15 mouse cellular contexts compared by ENCODE assay signal in the genomic region with DNA sequence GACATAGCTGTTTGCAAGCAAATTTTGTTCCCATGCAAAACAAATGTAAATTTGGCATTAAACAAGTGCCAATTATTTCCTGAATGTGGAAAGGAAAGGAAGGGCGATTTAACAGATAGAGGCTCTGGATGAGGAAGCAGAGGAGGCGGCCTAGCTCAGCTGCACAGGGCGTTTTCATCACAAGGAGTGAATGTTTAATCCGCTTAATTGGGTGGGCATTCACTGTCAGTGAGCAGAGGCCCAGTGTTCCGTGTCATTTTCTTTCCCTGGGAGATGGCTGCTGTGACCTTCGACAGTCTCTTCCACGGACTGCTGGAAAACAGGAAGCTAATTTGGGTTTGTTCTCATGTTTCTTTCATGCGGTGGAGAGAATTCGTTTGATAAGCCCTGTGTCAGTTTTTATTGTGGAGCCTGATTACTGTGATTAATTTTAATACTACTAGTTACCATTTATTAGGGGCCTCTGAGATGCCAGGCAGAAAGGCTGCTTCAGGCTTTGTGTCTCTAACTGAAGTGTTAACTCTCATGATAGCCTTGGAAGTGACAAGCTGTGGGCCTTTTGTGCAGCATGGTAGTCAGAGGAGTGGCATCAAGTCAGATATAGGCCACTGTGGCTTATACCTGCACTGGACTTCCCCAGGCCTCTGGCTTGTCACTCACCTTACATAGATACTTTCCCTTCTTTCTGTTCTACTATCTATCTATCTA.
A peak's percentile ranks its signal among the peaks of the same experiment; 100 is the strongest.
DNase-seq lines count a peak whose midpoint lies in the region; ATAC-seq and TF ChIP-seq lines count a peak whose summit lies in the region.
"Had no signal": no experiment of that assay in that cellular context is flagged by ENCODE, and none has a peak within 500 bp of the region (broad histone marks: within the 10 kb centered on the region; RNA-seq: fewer than 3 reads in every experiment).

No protein-coding gene starts in this region.

- H3K9ac ChIP-seq in forebrain, postnatal 0 days, result no peak overlapping the region
- no peak overlapping the region for H3K9ac ChIP-seq in kidney, embryonic 16.5 days (replicated peaks; ENCODE audit: low read length)
- H3K9ac ChIP-seq in midbrain, embryonic 16.5 days (ENCODE audit: low read depth, low read length), result no peak overlapping the region
- H3K9ac ChIP-seq: liver, embryonic 14.5 days; stomach, embryonic 15.5 days had no signal

- H3K36me3 ChIP-seq in forebrain, postnatal 0 days (ENCODE audit: insufficient read depth), result no peaks in the 10 kb centered on the region
- no peaks in the 10 kb centered on the region for H3K36me3 ChIP-seq in kidney, embryonic 16.5 days (ENCODE audit: insufficient read depth, low read length)
- H3K36me3 ChIP-seq in midbrain, embryonic 16.5 days (ENCODE audit: control insufficient read depth, insufficient read depth, low read length), result no peaks in the 10 kb centered on the region
- no peaks in the 10 kb centered on the region for H3K36me3 ChIP-seq in limb, embryonic 10.5 days
- H3K36me3 ChIP-seq: G1E; stomach, embryonic 15.5 days had no signal

- WGBS in forebrain, postnatal 0 days, result 10% methylated on average over 9 of the region's 9 CpGs
- WGBS in kidney, embryonic 16.5 days, result 13% methylated on average over 9 of the region's 9 CpGs
- 10% methylated on average over 9 of the region's 9 CpGs for WGBS in midbrain, embryonic 16.5 days
- WGBS in cerebellum, adult 2 months, result 59% methylated on average over 9 of the region's 9 CpGs
- WGBS in limb, embryonic 10.5 days, result 67% methylated on average over 9 of the region's 9 CpGs

- no peak overlapping the region for H3K4me2 ChIP-seq in forebrain, postnatal 0 days (ENCODE audit: low read depth)
- H3K4me2 ChIP-seq in kidney, embryonic 16.5 days (replicated peaks; ENCODE audit: low read depth, low read length), result no peak overlapping the region
- no peak overlapping the region for H3K4me2 ChIP-seq in midbrain, embryonic 16.5 days (ENCODE audit: low read length)
- H3K4me2 ChIP-seq: stomach, embryonic 15.5 days had no signal

- TF ChIP-seq CTCF in forebrain, postnatal 0 days (IDR thresholded peaks at IDR 0.05; ENCODE audit: low read depth), result no peak
- TF ChIP-seq CTCF in cerebellum, adult 2 months (IDR thresholded peaks at IDR 0.05; ENCODE audit: borderline replicate concordance, insufficient read depth, low read depth, low read length), result no peak

- no peaks in the 10 kb centered on the region for H3K9me3 ChIP-seq in forebrain, postnatal 0 days (ENCODE audit: low read length)
- H3K9me3 ChIP-seq in kidney, embryonic 16.5 days (ENCODE audit: low read length), result no peaks in the 10 kb centered on the region
- no peaks in the 10 kb centered on the region for H3K9me3 ChIP-seq in midbrain, embryonic 16.5 days (replicated peaks; ENCODE audit: control insufficient read depth, low read length, poor library complexity, severe bottlenecking)
- no peaks in the 10 kb centered on the region for H3K9me3 ChIP-seq in limb, embryonic 10.5 days (replicated peaks)
- H3K9me3 ChIP-seq: stomach, embryonic 15.5 days had no signal

- ATAC-seq in forebrain, postnatal 0 days, result peak; percentile 71; the same call in 1 of the 2 replicates
- ATAC-seq in kidney, embryonic 16.5 days (ENCODE audit: low FRiP score, low TSS enrichment), result peak; percentile 92
- ATAC-seq in midbrain, embryonic 16.5 days, result peak; percentile 76; the same call in 1 of the 2 replicates
- no peak for ATAC-seq in erythroblast, adult 5-6 weeks (replicated peaks; ENCODE audit: low FRiP score, poor library complexity, severe bottlenecking)

- TF ChIP-seq POLR2A in cerebellum, adult 2 months (IDR thresholded peaks at IDR 0.05; ENCODE audit: borderline replicate concordance, insufficient read depth, low read length), result no peak

- peaks cover 4% of the 10 kb centered on the region for H3K27me3 ChIP-seq in forebrain, postnatal 0 days (ENCODE audit: insufficient read depth, low read length)
- H3K27me3 ChIP-seq in kidney, embryonic 16.5 days (ENCODE audit: insufficient read depth, low read length), result no peaks in the 10 kb centered on the region
- no peaks in the 10 kb centered on the region for H3K27me3 ChIP-seq in midbrain, embryonic 16.5 days (ENCODE audit: control insufficient read depth, insufficient read depth, low read depth, low read length)
- no peaks in the 10 kb centered on the region for H3K27me3 ChIP-seq in cerebellum, adult 2 months (ENCODE audit: control insufficient read depth, insufficient read depth, low read length)
- H3K27me3 ChIP-seq in limb, embryonic 10.5 days (ENCODE audit: low read depth, poor library complexity, severe bottlenecking), result no peaks in the 10 kb centered on the region
- H3K27me3 ChIP-seq: megakaryocyte, embryonic 14.5 days; stomach, embryonic 15.5 days had no signal

- H3K4me1 ChIP-seq in forebrain, postnatal 0 days (ENCODE audit: insufficient read depth), result no peaks in the 10 kb centered on the region
- peaks cover 10% of the 10 kb centered on the region for H3K4me1 ChIP-seq in kidney, embryonic 16.5 days (ENCODE audit: insufficient read depth, low read length)
- peaks cover 7% of the 10 kb centered on the region for H3K4me1 ChIP-seq in midbrain, embryonic 16.5 days (ENCODE audit: control insufficient read depth, insufficient read depth, low read length)
- no peaks in the 10 kb centered on the region for H3K4me1 ChIP-seq in cerebellum, adult 2 months (ENCODE audit: control insufficient read depth, insufficient read depth, low read length)
- no peaks in the 10 kb centered on the region for H3K4me1 ChIP-seq in limb, embryonic 10.5 days
- H3K4me1 ChIP-seq: megakaryocyte, embryonic 14.5 days; stomach, embryonic 15.5 days had no signal

- no peak overlapping the region for H3K27ac ChIP-seq in forebrain, postnatal 0 days (ENCODE audit: low read depth, low read length)
- peak overlapping the region; percentile 53; the same call in 1 of the 2 replicates for H3K27ac ChIP-seq in kidney, embryonic 16.5 days (ENCODE audit: low read length)
- H3K27ac ChIP-seq in midbrain, embryonic 16.5 days (ENCODE audit: low read length), result peak overlapping the region; percentile 60
- no peak overlapping the region for H3K27ac ChIP-seq in cerebellum, adult 2 months (ENCODE audit: insufficient read depth, low read length)
- H3K27ac ChIP-seq in limb, embryonic 10.5 days, result no peak overlapping the region
- H3K27ac ChIP-seq: heart, adult 2 months; liver, embryonic 14.5 days; stomach, embryonic 15.5 days had no signal

- no peak overlapping the region for H3K4me3 ChIP-seq in forebrain, postnatal 0 days (ENCODE audit: low read depth, low read length)
- H3K4me3 ChIP-seq in kidney, embryonic 16.5 days (ENCODE audit: low read length), result no peak overlapping the region
- no peak overlapping the region for H3K4me3 ChIP-seq in midbrain, embryonic 16.5 days (ENCODE audit: low read depth, low read length)
- no peak overlapping the region for H3K4me3 ChIP-seq in cerebellum, adult 2 months (replicated peaks; ENCODE audit: insufficient read depth, low read depth, low read length)
- H3K4me3 ChIP-seq in limb, embryonic 10.5 days, result no peak overlapping the region
- H3K4me3 ChIP-seq: heart, adult 2 months; megakaryocyte, embryonic 14.5 days; stomach, embryonic 15.5 days had no signal

- peak; percentile 4 for DNase-seq in kidney, adult 11 months
- no peak for DNase-seq in kidney, adult 18-20 months
- peak; percentile 38 for DNase-seq in forebrain, postnatal 0 days
- DNase-seq in cerebellum, adult 2 months, result no peak
- DNase-seq in limb, embryonic 10.5 days (ENCODE audit: low spot score), result no peak
- DNase-seq: cerebellum, adult 11-12 months; heart, adult 2 months; right cerebral cortex, adult 18-20 months had no signal

Comparison
In these comparisons a context has a peak if more than half of its experiments do, and no peak if none do; other contexts are left out.
1. DNase-seq: peak in kidney, adult 11 months (single experiment) and forebrain, postnatal 0 days (single experiment); none in kidney, adult 18-20 months (single experiment), cerebellum, adult 2 months (0 of 2) and limb, embryonic 10.5 days (single experiment).
2. H3K27ac ChIP-seq: peak in kidney, embryonic 16.5 days (single experiment) and midbrain, embryonic 16.5 days (single experiment); none in forebrain, postnatal 0 days (single experiment), cerebellum, adult 2 months (single experiment) and limb, embryonic 10.5 days (single experiment).